ENCODE assay signal across 8 mouse cellular contexts in the genomic region with DNA sequence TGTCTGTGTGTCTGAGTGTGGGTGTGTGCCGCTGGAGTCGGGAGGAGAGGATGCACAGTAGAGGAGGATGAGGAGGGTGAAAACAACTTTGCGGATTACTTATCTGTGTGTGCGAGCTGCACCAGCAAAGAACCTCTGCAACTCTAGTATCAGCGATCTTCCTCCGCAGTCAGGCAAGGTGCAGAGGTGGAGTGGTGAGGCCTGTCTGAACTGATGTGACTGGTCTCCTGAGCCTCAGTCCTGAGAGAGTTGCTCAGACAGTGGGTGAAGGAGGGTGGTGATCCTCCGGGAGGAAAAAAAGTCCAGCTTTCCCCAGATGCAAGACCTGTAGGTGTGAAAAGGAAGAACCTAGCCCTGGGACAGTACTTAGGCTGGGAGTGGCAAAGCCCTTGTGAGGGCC. TPM values are rescaled to one million over a fixed set of nuclear protein-coding genes. Genes with fewer than 3 reads are reported as not detected.
A peak's percentile ranks its signal among the peaks of the same experiment; 100 is the strongest.
DNase-seq lines count a peak whose midpoint lies in the region; ATAC-seq and TF ChIP-seq lines count a peak whose summit lies in the region.

No protein-coding gene starts in this region.

- H3K36me3 ChIP-seq in lung, embryonic 14.5 days (ENCODE audit: insufficient read depth): no peaks in the 10 kb centered on the region
- H3K36me3 ChIP-seq in forebrain, embryonic 12.5 days (replicated peaks): no peaks in the 10 kb centered on the region
- no peaks in the 10 kb centered on the region for H3K36me3 ChIP-seq in limb, embryonic 14.5 days (ENCODE audit: control insufficient read depth, insufficient read depth, low read length)
- no peaks in the 10 kb centered on the region for H3K36me3 ChIP-seq in small intestine, adult 2 months (ENCODE audit: control insufficient read depth, insufficient read depth, low read length)

- no peak for TF ChIP-seq CTCF in lung, embryonic 14.5 days (IDR thresholded peaks at IDR 0.05; ENCODE audit: low read depth)
- no peak for TF ChIP-seq CTCF in small intestine, adult 2 months (IDR thresholded peaks at IDR 0.05; ENCODE audit: extremely low read depth, insufficient read length, insufficient replicate concordance, low read depth, low read length)
- TF ChIP-seq CTCF in lung, adult 2 months (IDR thresholded peaks at IDR 0.05; ENCODE audit: insufficient read depth, low read length): no peak

- TF ChIP-seq POLR2A in limb, embryonic 14.5 days (IDR thresholded peaks at IDR 0.05; ENCODE audit: borderline replicate concordance, extremely low read depth, insufficient read depth, insufficient read length): no peak
- TF ChIP-seq POLR2A in small intestine, adult 2 months (IDR thresholded peaks at IDR 0.05; ENCODE audit: low read depth, low read length): no peak
- no peak for TF ChIP-seq POLR2A in lung, adult 2 months (IDR thresholded peaks at IDR 0.05; ENCODE audit: borderline replicate concordance, extremely low read depth, low read depth, low read length)

- H3K9ac ChIP-seq in lung, embryonic 14.5 days: peak overlapping the region; percentile 33; the same call in 1 of the 2 replicates
- peak overlapping the region; percentile 48 for H3K9ac ChIP-seq in forebrain, embryonic 12.5 days
- peak overlapping the region; percentile 28 for H3K9ac ChIP-seq in limb, embryonic 14.5 days (ENCODE audit: low read depth, low read length, severe bottlenecking)

- H3K27me3 ChIP-seq in lung, embryonic 14.5 days (ENCODE audit: insufficient read depth, low read length): peaks cover 14% of the 10 kb centered on the region
- peaks cover 30% of the 10 kb centered on the region for H3K27me3 ChIP-seq in forebrain, embryonic 12.5 days
- peaks cover 17% of the 10 kb centered on the region for H3K27me3 ChIP-seq in limb, embryonic 14.5 days (ENCODE audit: control insufficient read depth, insufficient read depth, low read length)
- H3K27me3 ChIP-seq in small intestine, adult 2 months (ENCODE audit: control insufficient read depth, insufficient read depth, low read length): peaks cover 9% of the 10 kb centered on the region; the same call in 1 of the 2 replicates

- H3K4me3 ChIP-seq in lung, embryonic 14.5 days (ENCODE audit: low read depth, low read length): peak overlapping the region; percentile 38
- peak overlapping the region; percentile 45 for H3K4me3 ChIP-seq in forebrain, embryonic 12.5 days (replicated peaks)
- H3K4me3 ChIP-seq in limb, embryonic 14.5 days (replicated peaks; ENCODE audit: low read length): peak overlapping the region; percentile 34
- H3K4me3 ChIP-seq in small intestine, adult 2 months (ENCODE audit: low read depth, low read length): peak overlapping the region; percentile 45
- no peak overlapping the region for H3K4me3 ChIP-seq in lung, adult 2 months (replicated peaks; ENCODE audit: extremely low read depth, low read depth, low read length)

- 2% methylated on average over 7 of the region's 7 CpGs for WGBS in lung, embryonic 14.5 days
- WGBS in forebrain, embryonic 12.5 days: 2% methylated on average over 7 of the region's 7 CpGs
- WGBS in limb, embryonic 14.5 days: 2% methylated on average over 7 of the region's 7 CpGs
- WGBS in small intestine, adult 2 months: 6% methylated on average over 7 of the region's 7 CpGs
- WGBS in lung, adult 2 months: 2% methylated on average over 7 of the region's 7 CpGs

- ATAC-seq in lung, embryonic 14.5 days (ENCODE audit: insufficient read depth): peak; percentile 39
- ATAC-seq in forebrain, embryonic 12.5 days (ENCODE audit: low FRiP score): peak; percentile 31
- no peak for ATAC-seq in limb, embryonic 14.5 days (ENCODE audit: low FRiP score, low read depth)

- no peak for DNase-seq in lung, embryonic 14.5 days
- no peak for DNase-seq in lung, postnatal 10 days
- no peak for DNase-seq in limb, embryonic 14.5 days (ENCODE audit: low spot score)
- DNase-seq in layer of hippocampus, postnatal 25 days (ENCODE audit: extremely low spot score in 1 of 2, low spot score in 1 of 2): no peak
- no peak for DNase-seq in testis, postnatal 10 days (ENCODE audit: low spot score)
- no peak for DNase-seq in lung, adult 2 months

- H3K4me2 ChIP-seq in lung, embryonic 14.5 days: peak overlapping the region; percentile 88
- H3K4me2 ChIP-seq in forebrain, embryonic 12.5 days: peak overlapping the region; percentile 92
- H3K4me2 ChIP-seq in limb, embryonic 14.5 days (replicated peaks; ENCODE audit: low read depth, low read length, severe bottlenecking): peak overlapping the region; percentile 73

- H3K9me3 ChIP-seq in lung, embryonic 14.5 days (ENCODE audit: low read depth, low read length): no peaks in the 10 kb centered on the region
- no peaks in the 10 kb centered on the region for H3K9me3 ChIP-seq in forebrain, embryonic 12.5 days
- H3K9me3 ChIP-seq in limb, embryonic 14.5 days (ENCODE audit: control insufficient read depth, low read length): no peaks in the 10 kb centered on the region

- no peak overlapping the region for H3K27ac ChIP-seq in lung, embryonic 14.5 days (ENCODE audit: low read depth)
- H3K27ac ChIP-seq in forebrain, embryonic 12.5 days: no peak overlapping the region
- no peak overlapping the region for H3K27ac ChIP-seq in limb, embryonic 14.5 days (replicated peaks; ENCODE audit: low read depth, low read length)
- H3K27ac ChIP-seq in small intestine, adult 2 months (ENCODE audit: insufficient read depth, low read depth, low read length): no peak overlapping the region

- H3K4me1 ChIP-seq in lung, embryonic 14.5 days (ENCODE audit: insufficient read depth): peaks cover 6% of the 10 kb centered on the region
- peaks cover 16% of the 10 kb centered on the region for H3K4me1 ChIP-seq in forebrain, embryonic 12.5 days
- H3K4me1 ChIP-seq in limb, embryonic 14.5 days (ENCODE audit: control insufficient read depth, insufficient read depth, low read length): peaks cover 11% of the 10 kb centered on the region
- 0 out of 2 replicates have a peak, but pooled peaks cover 2% of the 10 kb centered on the region for H3K4me1 ChIP-seq in small intestine, adult 2 months (ENCODE audit: control insufficient read depth, insufficient read depth, insufficient read length, low read length)
- H3K4me1 ChIP-seq in lung, adult 2 months (ENCODE audit: control insufficient read depth, insufficient read depth, low read length): no peaks in the 10 kb centered on the region

RNA-seq across cellular contexts. Expression of a gene that starts 0.4 kb away (rescaled TPM):
- polyA plus RNA-seq in lung, embryonic 14.5 days (2014; fragmentation: Nextera tagmentation; extraction: Ambion mirVana): 1.4 and 1.9 TPM in 2 replicates
- polyA plus RNA-seq in forebrain, embryonic 12.5 days (2016; fragmentation: Nextera tagmentation; extraction: Ambion mirVana): 1.5 and 2.8 TPM in 2 replicates
- 1.7 and 2.1 TPM in 2 replicates for polyA plus RNA-seq in limb, embryonic 14.5 days (2012; rRNA removed)
- 1.9 and 2.3 TPM in 2 replicates for polyA plus RNA-seq in limb, embryonic 14.5 days (2014; fragmentation: Nextera tagmentation; extraction: Ambion mirVana)
- polyA plus RNA-seq in small intestine, adult 2 months (2012; rRNA removed): 0.39 and 0.65 TPM in 2 replicates
- total RNA-seq in layer of hippocampus, postnatal 25 days (2021): 10 to 100 TPM; 66.1 to 69.3 TPM
- 0.59 and 1.5 TPM in 2 replicates for polyA plus RNA-seq in lung, adult 2 months (2012; rRNA removed)
